Mouse (Mus musculus) midbrain, embryonic 10.5 days (tissue): Measurements from ENCODE around the gene Coq10a. TPM values are rescaled to one million over a fixed set of nuclear protein-coding genes. Genes with fewer than 3 reads are reported as not detected.

Experiments
- DNase-seq: peaks from one replicate; pipeline ENCODE4 v3.0.0-alpha.2; 2017; ENCODE audit warnings: low spot score
- H3K27ac ChIP-seq: fragments of 300-500 bp; sonication (generic); replicated peaks from 2 replicates; pipeline ENCODE4 v1.5.1; 2016; ENCODE audit warnings: mild to moderate bottlenecking
- H3K27me3 ChIP-seq: fragments of 300-500 bp; sonication (generic); 2 replicates; pipeline ENCODE4 v1.6.1; 2016; ENCODE audit warnings: low read depth, mild to moderate bottlenecking; ENCODE audit not compliant: poor library complexity, severe bottlenecking
- H3K36me3 ChIP-seq: fragments of 300-500 bp; sonication (generic); 2 replicates; pipeline ENCODE4 v1.6.1; 2016; ENCODE audit warnings: mild to moderate bottlenecking, moderate library complexity
- H3K4me1 ChIP-seq: fragments of 300-500 bp; sonication (generic); 2 replicates; pipeline ENCODE4 v1.6.1; 2016
- H3K4me3 ChIP-seq: fragments of 300-500 bp; sonication (generic); 2 replicates; pipeline ENCODE4 v1.5.1; 2016; ENCODE audit warnings: mild to moderate bottlenecking, moderate library complexity
- H3K9me3 ChIP-seq: fragments of 300-500 bp; sonication (generic); replicated peaks from 2 replicates; pipeline ENCODE4 v1.6.1; 2016; ENCODE audit warnings: mild to moderate bottlenecking
- WGBS: fragments of 180-500 bp; shearing (Covaris S2); methylation state at CpG from one replicate; pipeline ENCODE4 v1.1.7; 2016; 5-methylcytosine and 5-hydroxymethylcytosine counted together
- polyA plus RNA-seq: library from polyadenylated mRNA; unstranded; fragments of >200 nt; fragmentation: Nextera tagmentation; extraction: Ambion mirVana; gene quantifications from 2 replicates; pipeline ENCODE4 v1.2.1, GENCODE M21; 2016

Coq10a gene
- 13.2 and 18.8 TPM in 2 replicates for polyA plus RNA-seq

- Histone ChIP-seq H3K4me3 (peak within 1 kb of the TSS; percentile 82), H3K4me1 (peaks cover 27% of the 10 kb centered on the region), H3K27me3 (no peaks in the 10 kb centered on the region), H3K9me3 (no peaks in the 10 kb centered on the region), H3K27ac (peak within 1 kb of the TSS; percentile 85), H3K36me3 (peaks cover 26% of the 10 kb centered on the region)
- WGBS = 0% methylated on average over 87 of the region's 87 CpGs
- peak; percentile 93 for DNase-seq
These were observed at the start of gene Coq10a for GRCm38 (mm10) chr10:128368402-128369217. Gene Coq10a (minus strand): TSS chr10:128368997.

- Histone ChIP-seq H3K4me3 (no peak overlapping the region), H3K9me3 (no peaks in the 10 kb centered on the region), H3K4me1 (peaks cover 37% of the 10 kb centered on the region), H3K36me3 (peaks cover 68% of the 10 kb centered on the region), H3K27ac (no peak overlapping the region), H3K27me3 (no peaks in the 10 kb centered on the region)
- no peak for DNase-seq
- 96% methylated on average over 5 of the region's 5 CpGs for WGBS
These were observed 46.1 kb upstream of the Coq10a start for GRCm38 (mm10) chr10:128414848-128415247.

GRCm38 (mm10) chr10:128413076-128413475, 44.3 kb upstream of the Coq10a start:
- no peak for DNase-seq
- WGBS = 77% methylated on average over 1 of the region's 1 CpGs
- peak overlapping the region; percentile 93 for H3K4me3 ChIP-seq
- peaks cover 54% of the 10 kb centered on the region for H3K36me3 ChIP-seq
- no peaks in the 10 kb centered on the region for H3K27me3 ChIP-seq
- H3K9me3 ChIP-seq = no peaks in the 10 kb centered on the region
- H3K4me1 ChIP-seq = peaks cover 47% of the 10 kb centered on the region
- no peak overlapping the region for H3K27ac ChIP-seq

- DNase-seq = no peak
- Histone ChIP-seq H3K4me1 (peaks cover 52% of the 10 kb centered on the region), H3K36me3 (peaks cover 54% of the 10 kb centered on the region), H3K9me3 (no peaks in the 10 kb centered on the region), H3K4me3 (peak overlapping the region; percentile 93), H3K27ac (peak overlapping the region; percentile 96), H3K27me3 (no peaks in the 10 kb centered on the region)
- 56% methylated on average over 1 of the region's 1 CpGs for WGBS
These were observed 43.8 kb upstream of the Coq10a start for GRCm38 (mm10) chr10:128412558-128412957.

DNA sequence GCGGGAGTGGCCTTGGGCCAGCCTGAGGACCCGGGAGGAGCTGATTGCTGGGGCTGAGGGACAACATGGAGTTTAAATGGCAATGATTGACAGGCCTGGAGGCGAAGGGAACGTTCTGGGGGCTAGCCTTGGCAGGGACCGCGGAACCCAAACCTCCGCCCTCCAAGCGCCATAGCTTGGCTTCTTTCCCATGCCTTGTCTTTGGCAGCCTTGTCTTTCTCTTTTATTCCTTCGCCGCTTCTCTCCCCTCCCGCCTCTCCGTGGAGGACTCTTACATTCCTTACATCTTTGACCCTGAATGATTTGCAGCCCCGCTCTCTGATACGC, 43.2 kb upstream of the Coq10a start:
- H3K36me3 ChIP-seq = peaks cover 54% of the 10 kb centered on the region
- H3K4me1 ChIP-seq = peaks cover 52% of the 10 kb centered on the region
- DNase-seq = no peak
- WGBS = under 1% methylated on average over 14 of the region's 14 CpGs
- H3K9me3 ChIP-seq = no peaks in the 10 kb centered on the region
- peak overlapping the region; percentile 96 for H3K27ac ChIP-seq
- H3K4me3 ChIP-seq = peak overlapping the region; percentile 93
- H3K27me3 ChIP-seq = no peaks in the 10 kb centered on the region

DNA sequence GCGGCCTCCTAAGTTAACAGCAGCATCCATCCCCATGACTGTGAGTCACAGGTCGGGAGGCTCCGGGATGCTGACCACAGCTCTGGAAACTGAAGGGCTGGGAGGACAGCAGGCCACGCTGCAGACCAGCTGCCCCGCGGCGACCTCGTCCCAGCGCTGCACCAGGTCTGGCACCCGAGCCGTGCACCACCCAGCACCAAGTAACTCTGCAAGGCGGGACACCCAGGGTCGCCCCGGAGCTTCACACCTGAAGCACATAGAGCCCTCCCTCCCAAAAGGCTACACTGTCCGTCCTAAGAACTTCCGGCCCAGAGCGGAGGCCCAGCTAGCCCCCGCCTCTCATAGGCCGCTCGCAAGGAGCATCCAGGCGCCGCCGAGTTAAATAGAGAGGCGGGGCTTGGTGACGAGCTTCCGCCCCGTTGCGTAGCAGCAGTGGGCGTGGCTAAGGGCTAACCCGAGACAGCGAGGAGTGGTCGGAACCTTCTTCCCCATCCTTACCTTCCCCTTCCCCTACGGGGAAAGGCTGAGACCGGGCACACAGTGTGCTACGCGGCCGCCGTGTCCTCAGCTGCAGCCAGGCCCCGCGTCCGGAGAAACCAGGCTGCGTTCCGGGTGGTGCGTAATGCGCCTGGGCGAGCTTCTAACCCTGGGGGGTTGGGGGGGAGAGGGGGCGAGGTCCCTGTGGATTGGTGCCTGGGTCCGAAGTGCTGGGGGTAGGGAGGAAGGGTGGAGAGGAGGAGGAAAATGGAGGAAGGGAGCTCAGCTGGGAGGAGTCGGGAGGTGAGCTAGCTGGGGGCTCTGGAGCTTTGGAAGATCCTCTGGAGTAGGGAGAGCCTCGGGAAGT, 42.6 kb upstream of the Coq10a start, which contains the start of the genes Nabp2 and Rnf41:
Nabp2 (minus strand) TSS at position 282 of the 844 bp plus-strand sequence.
Rnf41 (plus strand) TSS at position 447 of the 844 bp plus-strand sequence.
- Histone ChIP-seq H3K27ac (peak within 1 kb of the TSS; percentile 96), H3K27me3 (no peaks in the 10 kb centered on the region), H3K4me3 (peak within 1 kb of the TSS; percentile 93), H3K36me3 (peaks cover 54% of the 10 kb centered on the region), H3K9me3 (no peaks in the 10 kb centered on the region), H3K4me1 (peaks cover 52% of the 10 kb centered on the region)
- peak; percentile 99 for DNase-seq
- WGBS = under 1% methylated on average over 50 of the region's 50 CpGs

DNA sequence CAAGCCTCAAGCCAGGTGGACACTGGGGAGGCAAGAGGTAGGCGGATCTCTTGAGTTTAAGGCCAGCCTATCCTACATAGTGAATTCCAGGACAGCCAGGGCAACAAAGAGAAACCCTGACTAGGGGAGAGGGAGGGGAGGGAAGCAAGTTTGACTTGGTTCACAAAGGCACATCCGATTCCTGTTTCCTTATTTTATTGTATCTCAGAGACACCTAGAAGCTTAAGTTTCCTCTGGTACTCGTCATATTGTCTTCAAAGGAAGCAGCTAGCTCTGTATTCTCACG, 41.7 kb upstream of the Coq10a start:
- Histone ChIP-seq H3K4me1 (peaks cover 52% of the 10 kb centered on the region), H3K36me3 (peaks cover 54% of the 10 kb centered on the region), H3K27ac (peak overlapping the region; percentile 96), H3K9me3 (no peaks in the 10 kb centered on the region), H3K4me3 (peak overlapping the region; percentile 93), H3K27me3 (no peaks in the 10 kb centered on the region)
- DNase-seq = no peak
- WGBS = 32% methylated on average over 4 of the region's 4 CpGs

GRCm38 (mm10) chr10:128409692-128410559, 41.1 kb upstream of the Coq10a start:
- H3K27me3 ChIP-seq = no peaks in the 10 kb centered on the region
- peak overlapping the region; percentile 96 for H3K27ac ChIP-seq
- no peaks in the 10 kb centered on the region for H3K9me3 ChIP-seq
- peak; percentile 97 for DNase-seq
- peaks cover 52% of the 10 kb centered on the region for H3K36me3 ChIP-seq
- WGBS = 7% methylated on average over 36 of the region's 36 CpGs
- peaks cover 52% of the 10 kb centered on the region for H3K4me1 ChIP-seq
- peak overlapping the region; percentile 93 for H3K4me3 ChIP-seq

DNA sequence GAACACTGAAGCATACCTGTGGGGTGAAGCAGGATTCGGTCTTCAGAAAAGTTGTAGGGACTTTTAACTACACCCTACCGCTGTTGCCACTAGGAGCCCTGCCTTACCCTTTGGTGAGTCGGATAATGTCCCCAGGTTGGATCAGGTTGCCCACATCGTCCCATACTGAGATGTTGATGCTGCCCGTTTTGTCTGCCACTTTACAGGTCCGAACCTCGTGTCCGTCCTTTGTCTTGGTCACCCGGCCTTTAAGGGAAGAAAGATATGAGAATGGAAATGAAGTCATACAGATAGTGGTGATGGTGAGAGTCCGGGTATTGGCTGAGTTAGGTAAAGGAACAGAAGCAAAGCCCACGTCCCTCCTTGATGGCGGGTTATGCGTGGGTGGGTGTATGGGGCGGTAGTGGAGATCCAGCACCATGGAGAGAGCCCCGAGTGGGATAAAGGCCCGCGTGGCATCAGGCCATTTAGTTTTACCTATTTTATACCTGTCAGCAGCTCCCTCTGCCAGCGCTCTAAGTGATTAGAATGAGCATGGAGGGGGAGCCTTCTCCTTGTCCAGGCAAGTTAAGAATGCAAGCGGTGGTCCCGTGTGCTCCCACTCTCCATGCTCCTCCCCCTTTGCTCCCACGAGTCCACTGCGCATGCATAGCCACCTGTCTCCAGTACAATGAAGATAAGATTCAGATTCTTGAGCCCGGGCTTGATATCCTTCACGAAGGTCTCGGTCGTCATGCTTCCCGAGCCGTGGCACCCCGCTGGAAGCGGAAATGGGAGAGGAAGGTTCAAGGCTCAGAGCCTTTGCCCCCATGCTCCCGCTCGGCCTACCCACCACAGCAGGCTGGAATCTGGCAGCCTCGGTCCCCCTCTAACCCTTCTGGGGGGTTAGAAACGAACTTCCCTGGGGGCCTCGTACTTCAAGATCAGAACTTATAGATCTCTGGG, 40.1 kb upstream of the Coq10a start:
- Histone ChIP-seq H3K36me3 (peaks cover 48% of the 10 kb centered on the region), H3K4me3 (peak overlapping the region; percentile 93), H3K27me3 (no peaks in the 10 kb centered on the region), H3K4me1 (peaks cover 49% of the 10 kb centered on the region), H3K9me3 (no peaks in the 10 kb centered on the region), H3K27ac (peak overlapping the region; percentile 96)
- WGBS = 23% methylated on average over 35 of the region's 35 CpGs
- peak; percentile 56 for DNase-seq

- WGBS = 90% methylated on average over 7 of the region's 7 CpGs
These were observed 35.1 kb upstream of the Coq10a start for GRCm38 (mm10) chr10:128403931-128404330.

GRCm38 (mm10) chr10:128401638-128402037, 32.8 kb upstream of the Coq10a start:
- Histone ChIP-seq H3K27ac (no peak overlapping the region; the same call in 1 of the 2 replicates), H3K27me3 (no peaks in the 10 kb centered on the region), H3K9me3 (no peaks in the 10 kb centered on the region), H3K4me3 (peak overlapping the region; percentile 11; the same call in 1 of the 2 replicates), H3K36me3 (peaks cover 62% of the 10 kb centered on the region), H3K4me1 (peaks cover 31% of the 10 kb centered on the region)
- DNase-seq = no peak
- 82% methylated on average over 9 of the region's 9 CpGs for WGBS

More at GRCm38 (mm10) chr10:128403931-128404330, 35.1 kb upstream of the Coq10a start:
- Histone ChIP-seq H3K27ac (no peak overlapping the region), H3K27me3 (no peaks in the 10 kb centered on the region), H3K9me3 (no peaks in the 10 kb centered on the region), H3K4me1 (peaks cover 29% of the 10 kb centered on the region), H3K4me3 (no peak overlapping the region), H3K36me3 (peaks cover 68% of the 10 kb centered on the region)
- no peak for DNase-seq
